Mouse (Mus musculus): ENCODE data around the gene Efcab5.

DNA sequence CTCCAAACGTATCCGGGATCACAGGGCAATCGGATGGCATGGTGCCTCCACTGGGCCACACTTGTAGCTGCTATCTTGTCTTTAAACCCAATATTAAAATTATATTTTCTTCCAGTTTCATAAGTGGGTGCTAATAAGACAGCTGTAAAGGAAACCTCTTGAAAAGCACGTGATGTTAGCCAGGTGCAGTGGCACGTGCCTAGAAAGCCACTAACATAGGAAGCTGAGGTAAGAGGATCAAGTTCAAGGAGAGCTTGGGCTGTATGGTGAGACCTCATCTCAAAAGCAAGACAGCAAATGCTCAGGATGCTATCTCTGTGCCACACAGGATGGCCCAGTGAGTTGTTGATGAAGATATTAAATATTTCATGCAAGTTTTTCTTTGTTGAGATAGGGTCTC lies 34.6 kb downstream of the Efcab5 start:
- TF ChIP-seq CTCF (IDR thresholded peaks at IDR 0.05; ENCODE audit: low read depth) (no peak), EP300 (optimal IDR thresholded peaks at IDR 0.05) (no peak)

Data from stomach, postnatal 0 days (tissue).